Mouse (Mus musculus): ENCODE measurements around the gene Colec11.

DNA sequence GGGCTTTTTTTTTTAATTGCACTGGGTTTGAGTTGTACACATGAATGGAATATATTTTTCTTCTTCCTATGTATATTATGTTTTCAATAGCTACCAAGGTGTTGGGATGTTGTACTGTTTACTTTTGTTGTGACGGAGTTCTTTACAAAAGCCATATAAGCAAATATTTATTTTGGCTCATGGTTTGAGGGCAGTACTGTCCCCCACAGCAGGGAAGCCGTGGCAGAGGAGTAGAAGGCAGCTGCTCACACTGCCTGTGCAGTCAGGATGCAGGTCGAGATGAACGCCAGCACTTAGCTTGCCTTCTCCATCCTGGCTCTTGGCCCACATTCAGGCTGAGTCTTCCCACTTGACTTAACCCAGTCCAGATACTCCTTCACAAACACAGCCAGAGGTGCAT, 43.6 kb upstream of the Colec11 start:
- TF ChIP-seq CTCF (IDR thresholded peaks at IDR 0.05 in 2 of 3, conservative IDR thresholded peaks at IDR 0.05 in 1 of 3; ENCODE audit: control insufficient read depth in 1 of 3, insufficient read depth in 1 of 3, low read depth in 2 of 3, low read length in 3 of 3, poor library complexity in 1 of 3, severe bottlenecking in 1 of 3) (no peak), BHLHE40 (IDR thresholded peaks at IDR 0.05; ENCODE audit: borderline replicate concordance, low read depth, low read length) (no peak), GABPA (IDR thresholded peaks at IDR 0.05; ENCODE audit: low read depth, low read length) (no peak), ETS1 (IDR thresholded peaks at IDR 0.05; ENCODE audit: low read depth, low read length) (no peak), CHD2 (IDR thresholded peaks at IDR 0.05; ENCODE audit: low read length) (no peak), POLR2A (IDR thresholded peaks at IDR 0.05; ENCODE audit: control insufficient read depth in 1 of 2, insufficient read depth in 1 of 2, low read depth in 1 of 2, low read length in 2 of 2, poor library complexity in 1 of 2) (no peak), NELFE (IDR thresholded peaks at IDR 0.05; ENCODE audit: low read depth, low read length) (no peak), GATA1 (IDR thresholded peaks at IDR 0.05; ENCODE audit: low read depth, low read length) (no peak), TCF12 (IDR thresholded peaks at IDR 0.05; ENCODE audit: low read depth, low read length) (no peak)
